13 mouse cellular contexts compared by ENCODE assay signal in the genomic region with DNA sequence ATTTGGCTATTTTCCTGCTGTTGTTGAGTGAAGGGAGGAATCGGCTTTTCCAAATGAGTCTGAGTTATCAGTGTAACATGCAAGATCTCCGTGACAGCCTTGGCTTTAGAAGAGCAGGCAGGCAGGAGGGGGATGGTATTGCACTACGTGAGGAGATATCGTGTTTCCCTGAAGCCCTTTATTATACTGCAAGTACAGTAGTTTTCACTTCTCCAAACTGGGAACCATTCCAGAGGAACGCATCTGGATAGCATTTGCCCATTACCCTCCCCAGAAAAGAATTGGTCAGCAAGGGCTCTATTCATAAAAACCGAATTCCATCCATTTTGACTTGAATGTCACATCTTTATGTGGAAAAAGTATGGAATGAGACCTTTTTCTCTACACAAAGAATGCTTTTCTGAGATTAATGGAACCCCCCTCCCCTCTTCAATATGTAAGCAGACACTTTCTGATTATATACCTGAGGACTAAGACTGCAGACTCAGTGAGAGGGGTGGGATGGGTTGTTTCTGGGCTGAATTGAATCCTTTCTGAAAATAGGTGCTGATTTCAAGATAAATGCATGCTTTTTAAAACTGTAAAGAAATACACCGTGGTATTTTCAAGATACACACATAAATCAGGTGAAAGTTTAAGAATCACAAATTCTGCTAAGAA.
A peak's percentile ranks its signal among the peaks of the same experiment; 100 is the strongest.
DNase-seq lines count a peak whose midpoint lies in the region; ATAC-seq and TF ChIP-seq lines count a peak whose summit lies in the region.
"Had no signal": no experiment of that assay in that cellular context is flagged by ENCODE, and none has a peak within 500 bp of the region (broad histone marks: within the 10 kb centered on the region; RNA-seq: fewer than 3 reads in every experiment).

No protein-coding gene starts in this region.

- H3K9ac ChIP-seq in intestine, embryonic 14.5 days (ENCODE audit: low read length) = no peak overlapping the region
- H3K9ac ChIP-seq in intestine, embryonic 16.5 days (ENCODE audit: low read depth, low read length) = no peak overlapping the region
- no peak overlapping the region for H3K9ac ChIP-seq in limb, embryonic 12.5 days (replicated peaks)

- H3K4me2 ChIP-seq in intestine, embryonic 14.5 days (ENCODE audit: low read length) = no peak overlapping the region
- no peak overlapping the region for H3K4me2 ChIP-seq in intestine, embryonic 16.5 days (ENCODE audit: low read depth, low read length)
- no peak overlapping the region for H3K4me2 ChIP-seq in limb, embryonic 12.5 days
- H3K4me2 ChIP-seq: liver, embryonic 11.5 days had no signal

- peak; percentile 2 to 6 for DNase-seq in cerebellum, postnatal 10 days
- DNase-seq in cerebellum, adult 2 months = no peak
- DNase-seq in intestine, embryonic 14.5 days (ENCODE audit: low spot score) = no peak
- DNase-seq in NIH3T3 (ENCODE audit: low read depth) (peak; percentile 68), MN1 (ENCODE audit: low spot score) (no peak)
- no peak for DNase-seq in kidney, postnatal 25 days
- DNase-seq: adrenal gland, adult 2 months; cerebellum, adult 9-10 months had no signal

- H3K4me3 ChIP-seq in cerebellum, adult 2 months (replicated peaks; ENCODE audit: insufficient read depth, low read depth, low read length) = no peak overlapping the region
- no peak overlapping the region for H3K4me3 ChIP-seq in intestine, embryonic 14.5 days (ENCODE audit: low read depth, low read length)
- H3K4me3 ChIP-seq in intestine, embryonic 16.5 days (ENCODE audit: low read length) = no peak overlapping the region
- no peak overlapping the region for H3K4me3 ChIP-seq in limb, embryonic 12.5 days (replicated peaks)
- H3K4me3 ChIP-seq: megakaryocyte, embryonic 14.5 days had no signal

- TF ChIP-seq POLR2A in cerebellum, adult 2 months (IDR thresholded peaks at IDR 0.05; ENCODE audit: borderline replicate concordance, insufficient read depth, low read length) = no peak

- 47% methylated on average over 7 of the region's 7 CpGs for WGBS in cerebellum, adult 2 months
- WGBS in intestine, embryonic 14.5 days = 49% methylated on average over 7 of the region's 7 CpGs
- WGBS in intestine, embryonic 16.5 days = 60% methylated on average over 7 of the region's 7 CpGs
- 53% methylated on average over 7 of the region's 7 CpGs for WGBS in limb, embryonic 12.5 days

- H3K4me1 ChIP-seq in cerebellum, adult 2 months (ENCODE audit: control insufficient read depth, insufficient read depth, low read length) = no peaks in the 10 kb centered on the region
- H3K4me1 ChIP-seq in intestine, embryonic 14.5 days (replicated peaks; ENCODE audit: control insufficient read depth, insufficient read depth, low read length) = 0 out of 2 replicates have a peak, but pooled peaks cover 8% of the 10 kb centered on the region
- no peaks in the 10 kb centered on the region for H3K4me1 ChIP-seq in intestine, embryonic 16.5 days (ENCODE audit: control insufficient read depth, insufficient read depth, low read length)
- H3K4me1 ChIP-seq in limb, embryonic 12.5 days (replicated peaks) = no peaks in the 10 kb centered on the region

- ATAC-seq in intestine, embryonic 14.5 days (replicated peaks; ENCODE audit: low FRiP score, low TSS enrichment, low read depth) = 0 out of 2 replicates have a peak, but pooled peaks have one; percentile 32
- no peak for ATAC-seq in intestine, embryonic 16.5 days
- peak; percentile 86 for ATAC-seq in limb, embryonic 12.5 days (ENCODE audit: insufficient number of reproducible peaks, insufficient read depth, low FRiP score, low TSS enrichment, low read depth)

- no peaks in the 10 kb centered on the region for H3K27me3 ChIP-seq in cerebellum, adult 2 months (ENCODE audit: control insufficient read depth, insufficient read depth, low read length)
- no peaks in the 10 kb centered on the region for H3K27me3 ChIP-seq in intestine, embryonic 14.5 days (replicated peaks; ENCODE audit: control insufficient read depth, insufficient read depth, low read length)
- no peaks in the 10 kb centered on the region for H3K27me3 ChIP-seq in intestine, embryonic 16.5 days (replicated peaks; ENCODE audit: control insufficient read depth, insufficient read depth, low read length)
- H3K27me3 ChIP-seq in limb, embryonic 12.5 days = no peaks in the 10 kb centered on the region
- H3K27me3 ChIP-seq: megakaryocyte, embryonic 14.5 days had no signal

- TF ChIP-seq CTCF in cerebellum, adult 2 months (IDR thresholded peaks at IDR 0.05; ENCODE audit: borderline replicate concordance, insufficient read depth, low read depth, low read length) = no peak

- no peak overlapping the region for H3K27ac ChIP-seq in cerebellum, adult 2 months (ENCODE audit: insufficient read depth, low read length)
- no peak overlapping the region for H3K27ac ChIP-seq in intestine, embryonic 14.5 days (ENCODE audit: low read depth)
- no peak overlapping the region for H3K27ac ChIP-seq in intestine, embryonic 16.5 days (ENCODE audit: low read length)
- H3K27ac ChIP-seq in limb, embryonic 12.5 days = 0 out of 2 replicates have a peak overlapping the region, but pooled peaks have one; percentile 18

- no peaks in the 10 kb centered on the region for H3K9me3 ChIP-seq in intestine, embryonic 14.5 days (ENCODE audit: control insufficient read depth, low read length)
- no peaks in the 10 kb centered on the region for H3K9me3 ChIP-seq in intestine, embryonic 16.5 days (ENCODE audit: control insufficient read depth, low read length)
- H3K9me3 ChIP-seq in limb, embryonic 12.5 days = no peaks in the 10 kb centered on the region
- H3K9me3 ChIP-seq: G1E; megakaryocyte, embryonic 14.5 days had no signal

- H3K36me3 ChIP-seq in intestine, embryonic 14.5 days (ENCODE audit: control insufficient read depth, insufficient read depth, low read length) = no peaks in the 10 kb centered on the region
- no peaks in the 10 kb centered on the region for H3K36me3 ChIP-seq in intestine, embryonic 16.5 days (ENCODE audit: control insufficient read depth, insufficient read depth, low read length)
- H3K36me3 ChIP-seq in limb, embryonic 12.5 days = no peaks in the 10 kb centered on the region
- H3K36me3 ChIP-seq: G1E had no signal

Comparison
In these comparisons a context has a peak if more than half of its experiments do, and no peak if none do; other contexts are left out.
1. DNase-seq: peak in cerebellum, postnatal 10 days (2 of 2) and NIH3T3 (single experiment); none in cerebellum, adult 2 months (0 of 2), intestine, embryonic 14.5 days (single experiment), MN1 (single experiment) and kidney, postnatal 25 days (0 of 2).